Mouse (Mus musculus) testis, adult 2 months (tissue): ENCODE data around the gene Phactr1.

Experiments
- CTCF ChIP-seq: fragments of 200-500 bp; IDR thresholded peaks from 2 replicates; pipeline ENCODE4 v1.5.1; 2012; ENCODE audit warnings: low read depth, mild to moderate bottlenecking, inconsistent platforms, low read length, moderate library complexity; ENCODE audit not compliant: control insufficient read depth, insufficient read depth, insufficient replicate concordance
- POLR2A ChIP-seq: fragments of 200-500 bp; IDR thresholded peaks from 2 replicates; pipeline ENCODE4 v1.6.1; 2012; ENCODE audit warnings: low read depth, mild to moderate bottlenecking, inconsistent platforms, low read length, moderate library complexity; ENCODE audit not compliant: control insufficient read depth

- no peak for TF ChIP-seq CTCF
- peak; percentile 63; the same call in 1 of the 2 replicates for TF ChIP-seq POLR2A
Measured at GRCm38 (mm10) chr13:43068716-43069265, 388.4 kb downstream of the Phactr1 start.
